Mouse (Mus musculus) forebrain, embryonic 13.5 days (tissue): ENCODE measurements at regions not wholly inside any gene's neighbourhood (a gene's known extent, or its start where the extent isn't known, plus 50 kb on each side); places are given as distances from the start of the nearest gene placed in this dataset.

Source experiments
- ATAC-seq: fragments of 200-750 bp; cut with Nextera tagmentation; 2 replicates; pipeline ENCODE4 v1.8.0; 2017
- H3K27ac ChIP-seq: fragments of 300-500 bp; sonication (generic); 2 replicates; pipeline ENCODE4 v1.5.1; 2015; ENCODE audit warnings: inconsistent platforms, mild to moderate bottlenecking, moderate library complexity
- H3K27me3 ChIP-seq: fragments of 300-500 bp; sonication (generic); 2 replicates; pipeline ENCODE4 v1.6.1; 2015; ENCODE audit warnings: mild to moderate bottlenecking, inconsistent platforms
- H3K36me3 ChIP-seq: fragments of 300-500 bp; sonication (generic); 2 replicates; pipeline ENCODE4 v1.6.1; 2015; ENCODE audit warnings: mild to moderate bottlenecking, inconsistent platforms; ENCODE audit not compliant: poor library complexity, severe bottlenecking
- H3K4me1 ChIP-seq: fragments of 300-500 bp; sonication (generic); 2 replicates; pipeline ENCODE4 v1.6.1; 2015; ENCODE audit warnings: inconsistent platforms
- H3K4me2 ChIP-seq: fragments of 300-500 bp; sonication (generic); 2 replicates; pipeline ENCODE4 v1.6.1; 2015; ENCODE audit warnings: inconsistent platforms, mild to moderate bottlenecking, moderate library complexity
- H3K4me3 ChIP-seq: fragments of 300-500 bp; sonication (generic); 2 replicates; pipeline ENCODE4 v1.5.1; 2015; ENCODE audit warnings: mild to moderate bottlenecking, inconsistent platforms
- H3K9ac ChIP-seq: fragments of 300-500 bp; sonication (generic); 2 replicates; pipeline ENCODE4 v1.6.1; 2015; ENCODE audit warnings: mild to moderate bottlenecking, inconsistent platforms
- H3K9me3 ChIP-seq: fragments of 300-500 bp; sonication (generic); replicated peaks from 2 replicates; pipeline ENCODE4 v1.6.1; 2016; ENCODE audit warnings: inconsistent platforms
- WGBS: fragments of 180-500 bp; shearing (Covaris S2); methylation state at CpG from one replicate; pipeline ENCODE4 v1.1.7; 2015; 5-methylcytosine and 5-hydroxymethylcytosine counted together

DNA sequence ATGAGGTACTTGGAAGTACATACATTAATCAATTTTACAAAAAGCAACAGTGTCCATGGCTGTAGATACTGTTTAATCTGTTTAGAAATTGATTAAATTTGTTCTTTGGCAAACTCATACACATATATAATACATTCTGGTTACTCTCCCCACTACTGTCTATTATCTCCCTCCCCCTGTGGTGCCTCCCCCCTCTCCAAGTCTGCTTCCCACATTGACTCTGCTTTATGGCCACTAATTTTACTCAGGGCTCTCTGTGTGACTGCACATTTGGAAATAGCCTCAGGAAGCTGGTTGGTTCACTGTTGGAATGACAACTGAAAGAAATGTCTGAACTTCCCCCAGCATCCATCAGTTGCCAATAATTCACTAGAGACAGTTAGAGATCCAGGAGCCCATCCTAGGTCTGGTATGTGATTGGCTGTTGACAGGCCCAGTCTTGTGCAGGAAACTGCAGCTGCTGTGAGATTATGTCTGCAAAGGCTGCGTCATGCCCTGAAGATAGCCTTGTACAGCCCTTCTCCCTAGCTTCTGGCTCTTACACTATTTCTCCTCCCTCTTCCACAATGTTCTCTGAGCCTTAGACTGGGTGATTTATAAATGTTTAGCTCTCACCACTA, 204.6 kb upstream of the Trib2 start:
- no peaks in the 10 kb centered on the region for H3K36me3 ChIP-seq
- H3K9ac ChIP-seq = no peak overlapping the region
- no peak for ATAC-seq
- no peaks in the 10 kb centered on the region for H3K4me1 ChIP-seq
- H3K9me3 ChIP-seq = no peaks in the 10 kb centered on the region
- 89% methylated on average over 1 of the region's 1 CpGs for WGBS
- no peak overlapping the region for H3K4me2 ChIP-seq
- no peak overlapping the region for H3K4me3 ChIP-seq
- no peak overlapping the region for H3K27ac ChIP-seq
- H3K27me3 ChIP-seq = no peaks in the 10 kb centered on the region

DNA sequence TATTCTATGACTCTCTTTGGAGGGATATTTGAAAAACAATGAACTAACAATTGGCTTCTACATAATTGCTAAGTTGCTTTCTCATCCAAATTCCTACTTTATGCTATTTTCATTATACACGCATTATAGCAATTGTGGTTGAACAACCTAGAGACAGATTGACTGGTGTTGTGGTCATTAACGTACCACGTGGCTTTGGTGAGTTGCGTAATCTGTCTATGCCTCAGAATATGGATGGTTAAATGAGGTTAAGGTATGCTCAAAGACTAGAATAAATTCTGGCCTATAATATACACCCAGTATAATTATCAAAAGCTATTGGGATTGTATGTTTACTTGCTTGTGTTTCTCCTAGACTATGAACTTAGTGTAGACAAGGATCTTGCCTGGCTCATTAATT, 201.5 kb upstream of the Trib2 start:
- Histone ChIP-seq H3K36me3 (no peaks in the 10 kb centered on the region), H3K4me3 (no peak overlapping the region), H3K27ac (no peak overlapping the region), H3K27me3 (no peaks in the 10 kb centered on the region), H3K9me3 (no peaks in the 10 kb centered on the region), H3K4me2 (no peak overlapping the region), H3K4me1 (no peaks in the 10 kb centered on the region), H3K9ac (no peak overlapping the region)
- no peak for ATAC-seq
- 91% methylated on average over 4 of the region's 4 CpGs for WGBS

GRCm38 (mm10) chr12:16016621-16017020, 199.9 kb upstream of the Trib2 start:
- Histone ChIP-seq H3K27ac (no peak overlapping the region), H3K9ac (no peak overlapping the region), H3K9me3 (no peaks in the 10 kb centered on the region), H3K4me2 (no peak overlapping the region), H3K36me3 (no peaks in the 10 kb centered on the region), H3K27me3 (no peaks in the 10 kb centered on the region), H3K4me3 (no peak overlapping the region), H3K4me1 (no peaks in the 10 kb centered on the region)
- WGBS = 100% methylated on average over 1 of the region's 1 CpGs
- ATAC-seq = no peak

DNA sequence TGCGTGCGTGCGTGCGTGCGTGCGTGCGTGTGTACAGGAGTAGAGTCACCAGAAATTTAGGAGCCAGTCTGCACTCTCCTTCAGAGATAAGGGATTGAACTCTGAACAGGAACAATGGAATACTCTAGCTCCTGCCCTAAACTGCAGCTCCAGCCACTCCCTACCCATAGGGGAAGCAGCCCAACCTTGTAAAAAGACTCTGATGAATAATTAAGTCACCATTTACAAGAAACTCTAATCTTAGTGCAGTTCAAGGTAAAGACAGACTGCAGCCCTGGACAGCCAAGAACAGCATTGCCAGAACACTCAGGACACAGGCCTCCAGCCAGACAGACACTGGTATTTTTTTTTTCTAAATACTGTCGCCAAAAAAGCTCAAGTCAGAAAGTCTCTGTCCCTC, 198.9 kb upstream of the Trib2 start:
- no peak for ATAC-seq
- no peaks in the 10 kb centered on the region for H3K9me3 ChIP-seq
- 91% methylated on average over 3 of the region's 8 CpGs for WGBS

GRCm38 (mm10) chr12:16014679-16015078, 198.0 kb upstream of the Trib2 start:
- Histone ChIP-seq H3K9ac (no peak overlapping the region), H3K27me3 (no peaks in the 10 kb centered on the region)

More for the DNA sequence above, 198.9 kb upstream of the Trib2 start:
- no peak overlapping the region for H3K4me2 ChIP-seq
- no peaks in the 10 kb centered on the region for H3K27me3 ChIP-seq
- H3K27ac ChIP-seq = no peak overlapping the region
- H3K4me3 ChIP-seq = no peak overlapping the region
- no peak overlapping the region for H3K9ac ChIP-seq
- H3K4me1 ChIP-seq = no peaks in the 10 kb centered on the region
- H3K36me3 ChIP-seq = no peaks in the 10 kb centered on the region

DNA sequence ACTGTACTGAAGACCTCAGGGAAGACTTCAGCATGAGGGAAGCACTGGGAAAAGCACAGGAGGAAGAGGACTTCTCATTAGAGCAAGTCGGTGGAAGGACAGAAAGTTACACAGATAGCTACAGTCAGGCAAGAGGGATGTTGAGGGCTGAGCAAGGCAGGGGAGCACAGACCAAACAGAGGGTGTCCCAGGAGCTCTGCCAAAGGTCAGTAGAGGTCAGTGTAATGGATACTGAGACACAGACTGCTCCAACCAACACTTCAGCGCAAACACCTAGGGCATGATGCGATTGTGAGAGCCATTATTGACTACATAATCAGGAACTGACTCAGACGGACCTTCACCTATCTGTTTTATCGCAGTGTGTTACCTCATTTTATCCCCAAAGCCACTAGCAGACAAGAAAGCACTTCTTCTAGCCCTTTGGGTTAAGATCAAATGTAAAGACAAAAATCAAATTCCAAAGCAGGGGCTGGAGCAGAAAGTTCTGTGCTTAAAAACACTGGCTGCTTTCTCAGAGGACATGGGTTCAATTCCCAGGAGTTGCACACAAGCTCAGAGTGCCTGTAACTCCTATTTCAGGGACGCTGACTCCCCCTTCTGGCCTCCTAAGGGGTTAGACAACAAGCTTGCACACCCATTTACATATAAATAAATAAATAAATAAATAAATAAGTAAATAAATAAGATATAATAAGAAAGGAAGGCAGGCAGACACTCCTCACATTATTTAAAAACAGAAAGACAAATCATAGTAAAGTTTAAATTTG, 197.3 kb upstream of the Trib2 start:
- Histone ChIP-seq H3K27me3 (no peaks in the 10 kb centered on the region), H3K4me3 (no peak overlapping the region), H3K9me3 (no peaks in the 10 kb centered on the region), H3K4me1 (peaks cover 12% of the 10 kb centered on the region), H3K4me2 (no peak overlapping the region), H3K9ac (no peak overlapping the region), H3K27ac (no peak overlapping the region), H3K36me3 (no peaks in the 10 kb centered on the region)
- ATAC-seq = no peak
- WGBS = 82% methylated on average over 6 of the region's 6 CpGs

More at GRCm38 (mm10) chr12:16014679-16015078, 198.0 kb upstream of the Trib2 start:
- H3K27ac ChIP-seq = no peak overlapping the region
- no peaks in the 10 kb centered on the region for H3K9me3 ChIP-seq
- H3K4me1 ChIP-seq = peaks cover 8% of the 10 kb centered on the region; the same call in 1 of the 2 replicates
- no peaks in the 10 kb centered on the region for H3K36me3 ChIP-seq
- H3K4me2 ChIP-seq = no peak overlapping the region
- no peak overlapping the region for H3K4me3 ChIP-seq
- ATAC-seq = no peak
- 86% methylated on average over 1 of the region's 1 CpGs for WGBS

DNA sequence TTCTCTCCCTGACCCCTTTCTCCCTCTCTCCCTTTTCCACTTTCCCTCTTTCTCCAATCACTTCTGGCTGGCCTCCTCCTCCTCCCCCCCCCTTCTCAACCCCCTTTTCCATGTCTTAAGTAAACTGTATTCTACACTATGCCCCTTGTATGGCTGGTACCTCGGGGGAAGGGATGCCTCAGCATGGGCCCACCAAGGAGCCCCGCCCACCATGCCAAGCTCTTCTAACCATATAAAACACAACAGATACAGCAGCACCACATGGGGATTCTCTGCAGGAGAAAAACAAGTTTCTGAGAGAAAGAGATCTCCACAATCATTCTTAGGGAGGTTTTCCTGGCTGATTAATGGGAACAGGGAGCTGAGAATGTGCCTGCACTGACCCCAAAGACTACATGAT, 196.6 kb upstream of the Trib2 start:
- H3K4me1 ChIP-seq = peaks cover 15% of the 10 kb centered on the region
- H3K9me3 ChIP-seq = no peaks in the 10 kb centered on the region
- H3K36me3 ChIP-seq = no peaks in the 10 kb centered on the region
- 82% methylated on average over 2 of the region's 2 CpGs for WGBS
- H3K4me3 ChIP-seq = no peak overlapping the region
- no peak overlapping the region for H3K9ac ChIP-seq
- H3K27ac ChIP-seq = no peak overlapping the region
- H3K4me2 ChIP-seq = no peak overlapping the region
- H3K27me3 ChIP-seq = no peaks in the 10 kb centered on the region
- no peak for ATAC-seq

GRCm38 (mm10) chr12:16012081-16012480, 195.4 kb upstream of the Trib2 start:
- H3K9ac ChIP-seq = no peak overlapping the region
- ATAC-seq = no peak

GRCm38 (mm10) chr12:16009822-16010620, 193.3 kb upstream of the Trib2 start:
- peaks cover 15% of the 10 kb centered on the region for H3K4me1 ChIP-seq
- H3K4me2 ChIP-seq = no peak overlapping the region
- no peaks in the 10 kb centered on the region for H3K27me3 ChIP-seq
- H3K9ac ChIP-seq = no peak overlapping the region
- no peaks in the 10 kb centered on the region for H3K36me3 ChIP-seq
- peak; percentile 41; the same call in 1 of the 2 replicates for ATAC-seq
- no peaks in the 10 kb centered on the region for H3K9me3 ChIP-seq
- H3K4me3 ChIP-seq = no peak overlapping the region
- 71% methylated on average over 10 of the region's 10 CpGs for WGBS
- H3K27ac ChIP-seq = no peak overlapping the region

More at GRCm38 (mm10) chr12:16012081-16012480, 195.4 kb upstream of the Trib2 start:
- no peaks in the 10 kb centered on the region for H3K36me3 ChIP-seq
- WGBS = 68% methylated on average over 4 of the region's 4 CpGs
- no peaks in the 10 kb centered on the region for H3K9me3 ChIP-seq
- no peak overlapping the region for H3K4me2 ChIP-seq
- peaks cover 15% of the 10 kb centered on the region for H3K4me1 ChIP-seq
- no peaks in the 10 kb centered on the region for H3K27me3 ChIP-seq
- no peak overlapping the region for H3K27ac ChIP-seq
- H3K4me3 ChIP-seq = no peak overlapping the region

DNA sequence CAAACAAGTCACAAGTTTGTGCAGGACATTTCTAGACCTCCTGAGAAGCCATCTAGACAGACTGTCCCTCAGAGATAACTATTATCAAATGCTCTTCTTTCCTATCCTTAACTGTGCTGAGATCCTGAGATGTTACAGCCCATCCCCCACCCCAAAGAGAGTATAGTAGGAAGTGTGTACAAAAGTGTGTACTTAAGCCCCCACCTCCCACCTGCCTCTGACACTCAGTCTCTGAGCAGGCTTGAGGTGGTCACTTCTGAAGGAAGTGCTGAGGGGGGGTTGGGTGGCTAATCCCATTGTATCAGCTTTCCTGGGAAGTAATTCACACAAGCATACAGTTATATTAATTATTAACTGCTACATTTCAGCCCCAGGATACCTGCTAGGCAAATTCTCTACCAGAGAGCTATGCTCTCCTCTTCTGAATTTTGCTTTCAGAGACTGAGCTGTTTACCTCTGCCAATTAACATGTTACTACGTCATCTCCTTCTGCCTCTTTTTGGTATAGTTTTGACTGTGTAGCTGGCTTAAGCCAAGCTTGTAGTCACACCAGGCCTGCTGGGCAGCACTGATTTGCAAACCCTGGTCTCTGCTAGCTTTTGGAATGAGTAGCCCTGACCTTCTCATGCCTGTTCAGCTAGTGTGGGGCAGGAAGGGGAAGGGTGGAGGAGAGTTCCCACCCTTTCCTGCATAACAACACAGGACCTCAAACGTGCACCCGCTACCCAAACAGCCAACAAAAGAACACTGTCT, 192.2 kb upstream of the Trib2 start:
- no peak overlapping the region for H3K4me3 ChIP-seq
- H3K27ac ChIP-seq = no peak overlapping the region
- ATAC-seq = peak; percentile 43; the same call in 1 of the 2 replicates
- no peaks in the 10 kb centered on the region for H3K27me3 ChIP-seq
- H3K9ac ChIP-seq = no peak overlapping the region
- H3K4me2 ChIP-seq = no peak overlapping the region
- H3K36me3 ChIP-seq = no peaks in the 10 kb centered on the region
- WGBS = 32% methylated on average over 3 of the region's 3 CpGs
- H3K4me1 ChIP-seq = peaks cover 15% of the 10 kb centered on the region
- H3K9me3 ChIP-seq = no peaks in the 10 kb centered on the region

DNA sequence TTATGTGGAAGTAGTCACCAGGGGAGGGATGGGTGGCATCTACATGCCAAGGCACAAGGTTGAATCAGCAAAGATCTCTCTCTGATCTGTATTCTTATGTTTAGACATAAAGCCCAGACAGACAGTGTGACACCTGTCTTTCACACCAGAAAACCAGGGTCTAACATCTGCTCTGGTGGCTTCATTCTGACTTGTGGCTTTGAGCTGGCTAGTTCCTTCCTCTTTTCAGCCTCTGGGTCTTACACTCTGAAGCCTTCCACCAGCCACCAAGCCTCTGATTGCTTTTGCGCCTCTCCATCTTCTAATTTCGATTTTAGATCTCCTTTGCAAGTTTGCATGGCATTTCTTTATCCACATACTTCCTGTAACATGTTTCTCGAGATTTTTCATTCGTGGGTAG, 191.5 kb upstream of the Trib2 start:
- Histone ChIP-seq H3K9me3 (no peaks in the 10 kb centered on the region), H3K4me1 (peaks cover 15% of the 10 kb centered on the region), H3K4me3 (no peak overlapping the region), H3K36me3 (no peaks in the 10 kb centered on the region), H3K27me3 (no peaks in the 10 kb centered on the region), H3K4me2 (no peak overlapping the region), H3K27ac (no peak overlapping the region), H3K9ac (no peak overlapping the region)
- 84% methylated on average over 4 of the region's 4 CpGs for WGBS
- ATAC-seq = no peak
